Mouse (Mus musculus) megakaryocyte, adult 5-6 weeks (primary cell): ENCODE measurements around the gene Cavin1. TPM values are rescaled to one million over a fixed set of nuclear protein-coding genes. Genes with fewer than 3 reads are reported as not detected.
A peak's percentile ranks its signal among the peaks of the same experiment; 100 is the strongest.

ENCODE experiments used
- ATAC-seq: 2 replicates; pipeline ENCODE4 v1.8.0; 2016; ENCODE audit warnings: mild to moderate bottlenecking, inconsistent platforms; ENCODE audit not compliant: poor library complexity, severe bottlenecking
- total RNA-seq, 2 experiments: library from RNA; stranded (forward) in 1 of 2; stranded (reverse) in 1 of 2; fragments of 153-499, 151-499 nt in 1 of 2; fragments of 221-1000, 200-1000 nt in 1 of 2; gene quantifications; 2 replicates each; pipeline versions ENCODE4 v1.2.3 to v1.2.4; 2015 to 2017

The Cavin1 gene
- total RNA-seq (2015), result not detected in 2 replicates
- total RNA-seq (2017), result 0.15 TPM in 1 of 2 replicates, not detected in the other

GRCm38 (mm10) chr11:100970557-100970937, at the start of gene Cavin1:
Cavin1 (minus strand) TSS chr11:100970887.
- ATAC-seq, result peak; percentile 38

- no peak for ATAC-seq
Measured at GRCm38 (mm10) chr11:101011641-101012040, 41.0 kb upstream of the Cavin1 start.

GRCm38 (mm10) chr11:101009888-101010784, 39.4 kb upstream of the Cavin1 start:
- no peak for ATAC-seq

DNA sequence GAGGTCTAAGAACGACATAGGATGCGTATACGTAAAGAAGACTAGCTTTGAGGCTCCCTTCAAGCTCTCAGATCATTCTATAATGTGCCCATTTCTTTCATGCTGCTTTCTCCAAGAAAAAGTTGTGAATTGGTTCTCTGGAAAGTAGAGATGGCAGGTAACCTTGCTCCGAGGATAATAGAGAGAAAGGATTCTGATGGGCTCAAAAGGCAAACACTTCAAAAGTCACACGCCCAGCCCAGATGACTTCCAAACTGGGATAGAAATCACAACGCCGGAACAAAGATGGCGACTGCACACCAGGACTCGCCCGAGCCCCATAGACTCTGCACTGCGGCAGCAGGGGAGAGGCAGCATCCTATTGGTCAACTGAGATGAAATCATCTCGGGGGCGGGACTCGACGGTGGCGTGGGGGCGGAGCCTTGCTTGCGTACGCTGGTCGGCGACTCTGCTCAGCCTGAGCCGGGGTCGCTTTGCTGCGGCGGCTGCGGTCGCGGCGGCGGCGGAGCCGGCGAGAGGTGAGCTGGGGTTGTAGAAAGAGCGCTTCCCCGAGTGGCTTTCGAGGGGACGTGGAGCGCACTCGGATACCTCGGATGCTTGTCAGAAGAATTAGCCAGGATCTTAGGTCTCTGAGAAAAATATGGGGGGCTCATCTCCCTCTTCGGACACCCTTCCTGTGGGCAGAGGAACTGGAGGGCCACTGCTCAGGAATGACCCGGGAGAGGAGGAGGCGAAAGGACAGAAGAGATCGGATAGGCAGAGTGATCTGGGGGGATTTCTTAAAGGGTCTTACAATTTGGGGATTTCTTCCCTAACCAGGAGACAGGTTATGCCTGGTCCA, 38.6 kb upstream of the Cavin1 start, which contains the start of gene Atp6v0a1:
Gene Atp6v0a1 (plus strand): TSS at position 407 of the 842 bp plus-strand sequence.
- ATAC-seq, result peak; percentile 97

DNA sequence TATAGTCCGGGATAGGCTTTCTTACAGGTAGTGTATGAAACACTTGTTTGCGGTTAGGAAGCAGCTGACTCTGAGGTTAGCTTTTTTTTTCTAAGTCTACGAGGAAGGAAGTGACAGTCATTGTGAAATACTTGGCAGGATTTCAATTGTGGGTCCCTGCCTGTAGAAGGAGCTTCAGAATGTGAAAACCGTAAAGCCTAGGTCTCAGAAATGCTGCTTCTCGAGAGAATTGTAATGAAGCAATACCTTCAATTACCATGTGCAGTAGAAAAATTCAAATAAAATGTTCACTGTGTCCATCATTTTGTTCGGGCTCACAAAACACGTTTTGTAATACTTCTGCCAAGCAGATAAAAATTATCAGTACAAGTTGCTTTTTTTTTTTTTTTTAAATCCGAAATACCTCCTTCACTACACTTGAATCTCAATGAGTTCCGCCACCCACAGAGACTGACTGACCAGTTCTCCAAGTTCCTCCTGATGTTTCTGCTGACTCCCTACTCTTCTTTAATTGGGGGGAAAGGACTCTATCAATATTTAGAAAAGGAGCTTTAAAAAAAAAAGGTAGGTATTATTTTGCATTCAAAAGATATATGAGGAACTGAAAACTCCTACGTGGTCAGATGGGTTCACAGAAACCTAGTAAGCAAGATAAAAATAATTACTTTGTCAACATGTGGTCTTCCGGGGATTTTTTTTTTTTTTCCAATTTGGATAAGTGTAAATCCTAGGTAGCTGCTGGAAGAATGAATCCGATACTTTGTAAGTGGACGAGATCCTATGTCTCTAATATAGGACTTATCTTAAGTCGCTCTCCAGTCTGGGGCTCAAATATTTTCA, 37.7 kb upstream of the Cavin1 start:
- ATAC-seq, result peak; percentile 69

- ATAC-seq, result peak; percentile 26
Measured at GRCm38 (mm10) chr11:101003025-101003685, 32.5 kb upstream of the Cavin1 start.

- ATAC-seq, result peak; percentile 78
Measured at GRCm38 (mm10) chr11:101001875-101002552, 31.3 kb upstream of the Cavin1 start.

- no peak for ATAC-seq
Measured at GRCm38 (mm10) chr11:100999254-100999653, 28.6 kb upstream of the Cavin1 start.

- ATAC-seq, result no peak
Measured at GRCm38 (mm10) chr11:100998836-100999235, 28.1 kb upstream of the Cavin1 start.

GRCm38 (mm10) chr11:100996501-100996900, 25.8 kb upstream of the Cavin1 start:
- no peak for ATAC-seq

DNA sequence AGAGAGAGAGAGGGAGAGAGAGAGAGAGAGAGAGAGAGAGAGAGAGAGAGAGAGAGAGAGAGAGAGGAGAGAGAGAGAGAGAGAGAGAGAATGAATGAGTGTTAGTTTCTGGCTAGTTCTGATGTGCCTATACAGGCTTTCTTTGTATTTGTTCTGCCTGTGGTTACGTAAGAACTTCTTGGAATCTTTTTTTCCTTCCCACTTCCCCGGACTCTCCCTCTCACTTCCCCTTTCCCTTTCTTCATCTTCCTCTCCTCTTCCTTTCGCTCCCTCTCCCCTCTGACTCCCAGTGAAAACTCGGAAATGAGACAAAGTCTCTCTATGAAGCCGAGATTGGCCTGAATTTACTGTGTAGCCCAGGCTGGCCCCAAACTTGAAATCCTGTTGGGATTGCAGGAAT, 24.0 kb upstream of the Cavin1 start:
- ATAC-seq, result peak; percentile 68

DNA sequence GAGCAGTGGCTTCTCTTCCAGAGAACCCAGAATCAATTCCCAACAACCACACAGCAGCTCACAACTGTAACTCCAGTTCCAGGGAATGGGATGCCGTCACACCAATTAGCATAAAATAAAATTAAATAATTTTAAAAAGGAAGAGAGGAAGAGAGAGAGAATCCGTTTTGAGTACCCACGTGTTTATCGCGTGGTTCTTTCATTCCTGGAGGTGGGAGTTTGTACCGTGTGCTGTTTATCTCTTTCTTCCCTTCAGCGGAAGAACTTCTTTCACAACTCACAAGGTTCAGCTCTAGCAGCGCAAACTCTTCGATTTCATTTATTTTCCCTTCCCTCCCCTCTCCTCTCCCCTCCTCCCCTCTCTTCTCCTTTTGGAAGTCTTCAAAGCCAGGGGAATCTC, 23.5 kb upstream of the Cavin1 start:
- ATAC-seq, result no peak

DNA sequence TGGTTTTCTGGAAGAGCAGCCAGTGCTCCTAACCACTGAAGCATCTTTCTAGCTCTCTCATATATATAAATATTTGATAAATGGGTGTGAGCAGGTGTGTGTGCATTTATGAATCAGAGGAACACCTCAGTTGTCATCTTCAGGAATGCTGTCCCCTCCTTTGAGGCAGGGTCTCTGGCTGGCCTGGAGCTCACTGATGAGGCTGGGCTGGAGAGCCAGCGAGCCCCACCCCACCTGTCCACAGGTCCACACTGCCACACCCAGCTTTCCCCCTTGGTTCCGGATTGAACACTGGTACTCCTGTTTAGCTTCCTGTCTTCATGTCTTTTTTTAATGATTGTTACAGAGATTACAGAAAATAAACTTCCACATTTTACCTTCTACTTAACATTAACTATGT, 22.8 kb upstream of the Cavin1 start:
- no peak for ATAC-seq

DNA sequence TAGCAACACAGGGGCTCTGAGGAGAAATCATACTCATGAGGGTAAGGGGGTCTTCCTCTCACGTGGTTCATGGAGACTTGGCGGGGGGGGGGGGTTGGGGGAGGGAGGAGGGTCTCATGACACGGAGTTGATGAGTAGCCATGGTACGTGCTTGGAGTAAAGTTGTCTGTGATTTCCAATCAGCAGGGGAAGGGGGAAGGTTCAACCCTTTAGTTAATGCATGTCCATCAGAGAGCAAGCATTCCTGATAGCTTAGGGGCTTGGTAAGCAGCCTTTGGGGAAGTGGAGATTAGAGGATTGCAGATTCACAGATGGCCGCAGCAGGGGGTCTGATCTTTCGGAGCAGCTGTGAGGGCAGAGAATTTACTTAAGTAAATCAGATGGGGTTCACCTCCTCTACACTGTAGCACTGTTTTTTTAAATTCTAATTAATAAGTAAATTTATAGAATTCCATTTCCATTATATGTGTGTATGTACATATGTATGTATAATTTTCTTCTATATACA, 20.4 kb upstream of the Cavin1 start:
- ATAC-seq, result no peak

GRCm38 (mm10) chr11:100989666-100990065, 19.0 kb upstream of the Cavin1 start:
- ATAC-seq, result 0 out of 2 replicates have a peak, but pooled peaks have one; percentile 10

DNA sequence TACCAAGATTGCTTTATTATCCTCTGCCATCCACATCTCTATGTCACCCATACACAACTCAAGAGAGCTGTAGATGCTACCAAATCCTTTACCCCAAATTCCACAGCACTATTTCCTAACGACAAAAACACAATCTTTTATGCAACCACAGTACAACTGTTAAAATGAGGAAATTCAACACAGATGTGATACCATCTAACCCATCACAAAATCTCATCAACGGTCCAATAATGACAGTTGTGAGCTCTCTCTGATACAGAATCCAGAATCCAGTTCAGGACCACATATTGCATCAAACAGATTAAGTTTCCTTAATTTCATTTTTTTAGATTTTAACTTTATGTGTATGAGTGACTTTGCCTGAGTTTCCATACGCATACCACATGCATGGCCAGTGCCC, 18.0 kb upstream of the Cavin1 start:
- ATAC-seq, result no peak

- no peak for ATAC-seq
Measured at GRCm38 (mm10) chr11:100985607-100986006, 14.9 kb upstream of the Cavin1 start.

DNA sequence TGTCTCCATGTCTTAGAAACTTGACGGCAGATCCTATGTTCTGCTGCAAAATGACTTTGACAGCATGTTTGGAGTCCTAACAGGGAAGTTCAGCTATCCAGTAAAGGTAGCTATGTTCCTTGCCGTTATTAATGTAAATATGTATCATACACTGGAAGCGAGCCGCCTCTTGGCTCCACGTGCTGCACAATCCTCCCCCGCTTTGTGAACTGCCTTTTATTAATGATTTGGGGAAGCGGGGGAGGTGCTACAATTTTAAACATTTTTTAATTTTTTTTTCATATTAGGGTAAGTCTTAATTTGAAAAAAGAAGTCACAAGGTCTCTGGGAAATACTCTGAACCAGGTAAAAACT, 13.1 kb upstream of the Cavin1 start:
- ATAC-seq, result no peak

GRCm38 (mm10) chr11:100983125-100983777, 12.6 kb upstream of the Cavin1 start:
- peak; percentile 96 for ATAC-seq
